Mouse (Mus musculus) erythroblast, embryonic 14.5 days (primary cell): ENCODE data around the gene Ttc3.

Experiments
- GATA1 ChIP-seq: IDR thresholded peaks from 2 replicates; pipeline ENCODE4 v1.6.1; 2012; ENCODE audit warnings: low read length, inconsistent platforms, mixed read lengths
- TAL1 ChIP-seq: IDR thresholded peaks from 3 replicates; pipeline ENCODE4 v1.6.1; 2012; ENCODE audit warnings: low read length, inconsistent platforms, mixed read lengths

DNA sequence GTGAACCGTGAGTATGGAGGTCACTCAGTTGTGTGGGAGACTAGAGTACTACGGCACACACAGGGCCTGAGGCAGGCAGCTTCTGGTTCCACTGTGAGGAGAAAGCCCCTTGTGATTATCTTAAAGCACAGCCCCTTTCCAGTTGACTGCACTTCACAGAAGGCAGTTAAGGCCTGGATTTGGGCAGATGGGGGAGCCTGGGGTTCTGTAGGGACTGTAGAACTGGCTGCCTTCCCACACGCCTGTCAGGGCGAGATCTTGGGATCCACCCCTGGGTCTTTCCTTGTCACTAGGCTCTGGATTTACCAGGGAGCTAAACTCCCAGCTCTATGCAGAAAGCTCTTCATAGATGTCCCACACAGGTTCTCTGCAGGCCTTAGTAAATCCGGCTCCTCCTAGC, 40.0 kb upstream of the Ttc3 start:
- TF ChIP-seq GATA1 (no peak), TAL1 (no peak)
